Mouse (Mus musculus) NIH3T3 (cell line): Measurements from ENCODE around the gene Tinf2.
A peak's percentile ranks its signal among the peaks of the same experiment; 100 is the strongest.

ENCODE experiments used
- DNase-seq: peaks from one replicate; pipeline ENCODE4 v3.0.0-alpha.2; 2012; ENCODE audit warnings: low read depth

The Tinf2 gene

GRCm38 (mm10) chr14:55681160-55682117, at the start of gene Tinf2:
Tinf2 (minus strand) TSS chr14:55681820.
- DNase-seq: peak; percentile 97

GRCm38 (mm10) chr14:55730531-55731032, 49.0 kb upstream of the Tinf2 start:
- DNase-seq: no peak

GRCm38 (mm10) chr14:55730116-55730515, 48.5 kb upstream of the Tinf2 start:
- DNase-seq: peak; percentile 74

GRCm38 (mm10) chr14:55727889-55728685, 46.5 kb upstream of the Tinf2 start:
- DNase-seq: no peak

- no peak for DNase-seq
These were observed 44.6 kb upstream of the Tinf2 start for GRCm38 (mm10) chr14:55726261-55726660.

GRCm38 (mm10) chr14:55724411-55724871, 42.8 kb upstream of the Tinf2 start:
- DNase-seq: peak; percentile 86

- no peak for DNase-seq
These were observed 41.8 kb upstream of the Tinf2 start for GRCm38 (mm10) chr14:55723433-55723832.

GRCm38 (mm10) chr14:55722438-55722945, 40.9 kb upstream of the Tinf2 start:
- no peak for DNase-seq

- DNase-seq: peak; percentile 94
These were observed 40.2 kb upstream of the Tinf2 start, which contains the start of gene Rabggta for GRCm38 (mm10) chr14:55721700-55722437. Rabggta (minus strand) TSS chr14:55722263.

- no peak for DNase-seq
These were observed 39.5 kb upstream of the Tinf2 start for GRCm38 (mm10) chr14:55721076-55721475.

GRCm38 (mm10) chr14:55720666-55721065, 39.0 kb upstream of the Tinf2 start:
- DNase-seq: no peak

- DNase-seq: no peak
These were observed 38.1 kb upstream of the Tinf2 start for GRCm38 (mm10) chr14:55719737-55720136.

- DNase-seq: no peak
These were observed 35.3 kb upstream of the Tinf2 start for GRCm38 (mm10) chr14:55716884-55717283.

- no peak for DNase-seq
These were observed 34.7 kb upstream of the Tinf2 start for GRCm38 (mm10) chr14:55716271-55716670.

GRCm38 (mm10) chr14:55714893-55715292, 33.3 kb upstream of the Tinf2 start:
- DNase-seq: peak; percentile 37

- no peak for DNase-seq
These were observed 32.1 kb upstream of the Tinf2 start, which contains the start of gene Tgm1 for GRCm38 (mm10) chr14:55713729-55714122. Tgm1 (minus strand) TSS chr14:55713926.

GRCm38 (mm10) chr14:55713007-55713728, 31.5 kb upstream of the Tinf2 start:
- no peak for DNase-seq

GRCm38 (mm10) chr14:55711786-55712185, 30.2 kb upstream of the Tinf2 start:
- no peak for DNase-seq

- no peak for DNase-seq
These were observed 27.9 kb upstream of the Tinf2 start for GRCm38 (mm10) chr14:55709509-55709908.

GRCm38 (mm10) chr14:55707397-55707796, 25.8 kb upstream of the Tinf2 start:
- DNase-seq: no peak
